Mouse (Mus musculus) bone marrow, adult 2 months (tissue): Measurements from ENCODE around the gene Rexo2.

ENCODE experiments used
- CTCF ChIP-seq: fragments of 200-500 bp; IDR thresholded peaks from 2 replicates; pipeline ENCODE4 v1.5.1; 2011; ENCODE audit warnings: low read length, control low read depth; ENCODE audit not compliant: control insufficient read depth, insufficient read depth
- POLR2A ChIP-seq: fragments of 200-500 bp; IDR thresholded peaks from 2 replicates; pipeline ENCODE4 v1.6.1; 2011; ENCODE audit warnings: low read depth, mild to moderate bottlenecking, control low read depth, low read length, borderline replicate concordance; ENCODE audit not compliant: control insufficient read depth

GRCm38 (mm10) chr9:48481214-48482134, 1.1 kb upstream of the Rexo2 start:
- TF ChIP-seq CTCF = no peak
- no peak for TF ChIP-seq POLR2A
